Mouse (Mus musculus) embryo, embryonic 10.5 days (tissue): ENCODE measurements at regions not wholly inside any gene's neighbourhood (a gene's known extent, or its start where the extent isn't known, plus 50 kb on each side); places are given as distances from the start of the nearest gene placed in this dataset.

Experiments used
- DNase-seq: peaks from one replicate; pipeline ENCODE4 v3.0.0-alpha.2; 2015; ENCODE audit warnings: low spot score

DNA sequence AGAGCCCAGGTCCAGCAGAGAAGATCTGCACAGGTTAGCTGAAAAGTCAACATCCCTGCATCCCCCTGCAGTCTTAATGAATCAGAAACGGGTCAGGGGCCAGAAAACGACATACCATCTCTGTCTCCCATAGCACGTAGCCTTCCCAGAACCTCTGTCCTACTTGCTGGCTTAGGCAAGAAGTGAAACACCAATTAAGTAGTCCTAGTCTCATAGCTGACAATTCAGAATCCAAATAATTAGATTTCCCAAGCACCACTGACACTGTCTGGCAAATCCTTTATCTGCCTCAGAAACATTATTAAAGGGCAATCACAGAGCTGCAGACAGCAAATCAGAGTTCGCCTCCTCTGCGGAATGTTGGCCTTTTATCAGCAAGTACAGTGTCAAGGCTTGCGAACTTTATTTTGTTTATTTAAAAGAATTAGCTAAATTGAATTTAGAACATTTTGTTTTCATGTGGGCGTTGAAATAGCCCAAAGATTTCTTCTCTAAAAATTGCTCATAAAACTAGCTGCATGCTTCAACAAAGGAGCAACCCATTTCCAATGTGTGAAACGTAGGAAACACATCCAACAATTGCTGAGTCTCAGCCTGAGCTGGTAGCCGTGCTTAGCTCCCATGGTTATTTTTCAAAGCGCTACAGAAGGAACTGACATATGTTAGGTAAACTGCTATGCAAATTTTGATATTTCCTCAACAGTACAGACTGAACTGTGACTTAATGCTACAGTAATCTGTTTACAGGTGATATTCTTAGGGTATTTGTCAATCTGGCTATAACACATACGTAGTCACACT is 411.2 kb downstream of the Ipo11 start:
- DNase-seq, result no peak

DNA sequence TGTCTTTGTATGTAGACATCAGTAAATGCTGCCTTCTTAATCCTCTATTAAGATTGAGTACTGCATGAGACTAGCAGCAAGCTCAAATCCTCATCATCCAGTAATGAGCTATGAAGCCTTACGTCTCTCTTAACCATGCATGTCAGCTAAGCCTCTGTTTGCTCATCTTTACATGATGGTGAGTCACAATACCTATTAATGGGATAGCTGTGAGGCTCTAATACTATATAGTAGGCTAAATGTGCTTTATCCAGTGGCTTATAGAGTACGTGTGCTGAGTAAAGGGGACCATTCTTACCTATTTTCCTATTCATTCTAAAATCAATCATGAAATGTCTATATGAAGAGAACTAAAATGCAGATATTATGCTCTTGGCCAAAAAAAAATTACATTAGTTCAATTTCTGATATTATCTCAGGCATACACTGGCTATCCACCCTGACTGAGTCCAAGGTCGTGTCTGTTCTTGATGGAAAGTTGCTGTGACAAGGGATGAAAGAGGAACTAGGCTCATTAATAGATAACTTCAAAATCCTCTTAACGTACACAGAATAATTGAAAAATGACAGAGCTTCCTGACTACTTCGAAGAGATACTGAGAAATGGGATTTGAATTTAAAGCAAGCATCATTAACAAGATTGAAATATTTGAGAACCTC is 422.1 kb downstream of the Ipo11 start:
- DNase-seq, result no peak

DNA sequence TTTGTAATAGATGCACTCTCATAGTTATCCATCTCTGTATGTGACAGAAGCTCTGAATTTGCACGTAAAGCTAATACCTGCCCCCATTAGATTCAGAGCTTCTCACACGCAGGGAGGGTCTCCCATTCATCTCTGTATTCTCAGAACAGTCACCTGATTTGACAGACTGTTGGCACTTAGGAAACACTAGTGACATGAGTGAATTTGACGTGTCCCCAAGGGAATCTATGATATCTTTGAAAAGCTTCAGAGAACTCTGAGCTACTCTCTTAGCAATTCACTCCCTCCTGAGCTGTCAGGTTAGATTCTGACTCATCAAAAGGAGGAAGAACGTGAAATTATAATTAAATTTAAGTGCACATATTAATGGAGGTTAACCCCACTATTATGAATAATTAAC is 423.1 kb downstream of the Ipo11 start:
- no peak for DNase-seq

DNA sequence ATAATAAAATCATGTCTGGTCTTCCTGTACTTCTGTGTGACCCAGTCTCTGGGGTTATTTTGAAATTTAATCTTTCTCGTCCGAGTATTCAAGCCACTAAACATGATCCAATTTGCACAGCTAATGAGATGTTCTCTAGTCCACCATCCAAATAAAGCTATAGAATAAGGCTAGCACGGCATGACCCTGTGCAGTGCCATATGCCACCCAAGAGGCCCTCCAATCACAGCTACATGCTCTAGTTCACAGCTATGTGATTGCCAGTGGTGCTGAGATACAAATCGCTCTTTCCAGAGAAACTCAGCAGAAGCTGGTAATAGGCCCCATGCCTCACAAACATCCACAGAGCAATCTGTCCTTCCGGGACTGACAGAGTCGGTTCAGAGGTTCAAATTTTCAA is 426.3 kb downstream of the Ipo11 start:
- no peak for DNase-seq

DNA sequence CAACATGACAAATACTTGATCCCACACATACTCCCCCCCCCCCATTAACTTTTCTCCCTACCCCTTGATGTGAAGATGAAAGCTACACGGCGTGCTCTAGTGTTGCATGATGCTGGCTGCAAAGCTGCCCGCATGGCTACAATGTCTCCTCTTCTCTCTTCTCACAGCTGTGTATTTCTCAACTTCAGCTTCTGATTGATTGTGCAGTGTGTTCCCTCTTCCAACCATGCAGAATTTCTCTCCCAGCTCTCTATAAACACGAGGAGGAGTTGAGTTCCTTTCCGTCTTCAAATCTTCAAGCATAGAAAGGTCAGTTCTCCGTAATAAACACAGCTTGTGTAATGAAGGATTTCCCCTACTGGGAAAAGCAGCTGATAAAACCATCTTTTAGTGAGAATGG is 435.5 kb downstream of the Ipo11 start:
- DNase-seq, result no peak

DNA sequence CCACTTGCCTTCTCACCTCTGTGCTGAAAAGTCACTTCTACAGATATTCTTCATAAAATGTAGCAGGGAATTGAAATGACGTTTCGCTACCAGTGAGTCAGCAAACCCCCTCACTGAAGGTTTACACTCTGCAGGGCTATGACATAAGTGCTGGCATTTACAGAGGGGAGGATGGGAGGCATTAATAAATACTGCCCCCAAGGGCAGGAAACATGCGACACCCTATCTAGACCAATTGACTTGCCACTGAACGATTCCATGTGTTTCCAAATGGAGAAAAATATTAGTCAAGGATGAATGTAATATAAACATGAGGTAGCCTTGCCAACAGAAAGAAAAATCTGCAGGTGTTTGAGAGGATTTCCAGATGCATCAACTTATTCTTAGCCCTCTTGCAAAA is 465.5 kb downstream of the Ipo11 start:
- DNase-seq, result no peak

DNA sequence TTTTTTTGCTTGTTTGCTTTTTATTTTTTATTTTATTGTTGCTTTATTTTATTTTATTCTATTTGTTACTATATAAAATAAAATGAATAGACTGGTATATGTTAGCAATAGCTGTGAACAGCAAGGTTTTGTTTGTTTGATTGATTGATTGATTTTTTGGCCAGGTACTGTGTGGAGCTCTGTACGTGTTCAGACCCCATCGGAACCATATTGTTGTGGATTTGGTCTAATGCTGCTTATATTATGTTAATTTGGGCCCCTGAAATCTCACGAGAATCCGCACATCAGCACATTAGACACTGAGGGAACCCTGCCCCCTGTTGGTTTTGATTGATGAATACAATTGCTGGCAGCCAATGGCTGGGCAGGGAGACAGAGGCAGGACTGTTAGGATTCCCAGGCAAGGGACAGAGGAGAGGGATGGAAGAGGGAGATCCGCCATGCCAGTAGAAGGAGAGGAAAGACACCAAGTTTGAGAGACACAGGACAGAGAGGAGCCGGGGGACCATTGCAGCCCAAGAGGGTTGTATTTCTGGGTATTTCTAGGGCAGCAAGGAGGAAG is 482.3 kb downstream of the Ipo11 start:
- peak; percentile 3 for DNase-seq

DNA sequence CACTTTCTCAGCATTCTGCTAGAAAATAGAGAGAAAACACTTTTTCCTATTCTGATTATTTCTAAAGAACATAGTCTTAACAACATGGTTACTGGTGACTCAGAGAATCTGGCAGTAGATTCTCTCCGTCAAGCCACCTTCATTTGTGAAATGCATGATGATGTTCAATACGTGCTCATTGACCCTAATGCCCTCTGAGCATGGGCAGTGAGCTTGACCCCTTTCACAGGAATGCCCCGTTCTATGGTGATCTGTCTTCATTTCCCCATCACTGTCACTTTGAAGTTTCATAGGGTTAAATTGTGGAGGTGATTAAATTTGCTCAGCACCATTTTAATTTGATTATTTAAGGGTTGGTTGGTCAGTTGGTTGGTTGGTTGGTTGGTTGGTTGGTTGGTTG is 504.6 kb downstream of the Ipo11 start:
- DNase-seq, result peak; percentile 4

DNA sequence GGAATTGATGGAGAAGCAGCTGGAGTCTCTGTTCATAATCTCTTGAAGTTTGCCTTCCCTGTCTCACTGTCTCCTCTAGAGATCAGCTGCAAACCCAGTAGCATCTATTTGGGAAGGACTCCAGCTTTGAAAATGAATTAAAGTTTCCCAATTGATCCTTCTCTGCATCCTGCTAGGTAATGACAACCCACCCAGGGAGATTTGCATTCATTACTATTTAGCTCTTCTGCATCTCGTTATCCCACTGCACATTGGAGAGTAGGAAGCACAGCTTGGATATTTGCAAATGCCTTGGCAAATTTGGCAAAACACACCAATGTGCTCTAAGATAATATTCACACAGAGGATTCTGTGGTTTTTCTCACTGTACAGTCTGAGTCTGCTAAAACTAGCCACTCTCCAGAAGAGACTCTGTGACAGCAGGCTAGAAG is 530.1 kb downstream of the Ipo11 start:
- DNase-seq, result no peak

DNA sequence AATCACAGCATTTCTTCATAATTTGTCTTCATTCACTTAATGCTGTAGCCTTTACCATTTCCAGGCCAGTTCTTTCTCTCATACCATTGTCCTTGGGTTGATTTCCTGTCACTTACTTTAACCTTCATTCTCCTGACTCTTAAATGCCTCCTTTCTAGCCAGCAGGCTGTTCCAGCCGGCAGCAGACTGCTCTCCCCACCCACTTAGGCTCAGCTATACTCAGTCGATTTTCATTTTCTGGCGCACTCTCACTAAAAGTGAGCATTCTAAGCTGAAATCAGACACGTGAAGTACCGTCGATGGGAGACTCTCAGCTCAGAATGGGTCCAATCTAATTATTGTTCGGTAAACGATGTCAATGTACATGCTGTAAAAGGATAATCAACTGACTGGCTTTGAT is 544.1 kb downstream of the Ipo11 start:
- DNase-seq, result no peak

DNA sequence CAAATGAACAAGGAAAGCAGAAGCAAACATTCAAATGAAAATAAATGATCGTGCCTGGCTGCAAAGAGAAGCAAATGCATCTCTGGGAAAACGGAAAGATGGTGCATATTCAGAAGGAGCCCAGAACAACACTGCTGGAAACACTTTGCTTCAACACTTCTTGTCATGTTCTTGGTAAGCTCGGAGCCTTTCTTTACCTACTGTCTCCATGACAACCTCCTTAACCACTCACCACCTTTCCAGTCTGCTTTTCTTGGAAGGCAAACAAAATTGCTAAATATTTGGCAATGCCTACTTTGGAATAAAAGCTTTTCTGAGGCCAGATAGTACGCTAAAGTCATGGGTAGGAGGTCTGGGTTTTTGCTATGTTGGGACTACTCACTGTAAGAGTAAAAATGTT is 548.1 kb downstream of the Ipo11 start:
- DNase-seq, result no peak

DNA sequence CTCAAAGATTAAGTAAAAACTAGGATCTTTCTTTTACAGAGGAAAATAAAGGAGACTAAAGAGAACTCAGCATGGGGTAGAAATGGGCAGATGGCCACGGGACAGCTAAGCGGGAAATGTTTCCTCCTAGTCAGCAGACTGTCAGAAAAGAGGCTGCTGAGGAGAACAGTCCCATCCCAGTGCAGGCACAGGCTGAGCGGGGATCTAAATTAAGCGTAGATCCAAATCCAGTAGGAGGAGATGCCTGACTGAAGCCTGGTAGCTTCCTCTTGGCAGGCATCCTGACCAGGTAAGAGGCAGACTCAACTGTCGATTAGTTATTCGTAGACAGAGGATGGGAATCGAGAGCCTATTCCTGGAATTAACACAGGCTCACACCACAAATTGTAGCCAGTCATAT is 569.2 kb downstream of the Ipo11 start:
- DNase-seq, result no peak

DNA sequence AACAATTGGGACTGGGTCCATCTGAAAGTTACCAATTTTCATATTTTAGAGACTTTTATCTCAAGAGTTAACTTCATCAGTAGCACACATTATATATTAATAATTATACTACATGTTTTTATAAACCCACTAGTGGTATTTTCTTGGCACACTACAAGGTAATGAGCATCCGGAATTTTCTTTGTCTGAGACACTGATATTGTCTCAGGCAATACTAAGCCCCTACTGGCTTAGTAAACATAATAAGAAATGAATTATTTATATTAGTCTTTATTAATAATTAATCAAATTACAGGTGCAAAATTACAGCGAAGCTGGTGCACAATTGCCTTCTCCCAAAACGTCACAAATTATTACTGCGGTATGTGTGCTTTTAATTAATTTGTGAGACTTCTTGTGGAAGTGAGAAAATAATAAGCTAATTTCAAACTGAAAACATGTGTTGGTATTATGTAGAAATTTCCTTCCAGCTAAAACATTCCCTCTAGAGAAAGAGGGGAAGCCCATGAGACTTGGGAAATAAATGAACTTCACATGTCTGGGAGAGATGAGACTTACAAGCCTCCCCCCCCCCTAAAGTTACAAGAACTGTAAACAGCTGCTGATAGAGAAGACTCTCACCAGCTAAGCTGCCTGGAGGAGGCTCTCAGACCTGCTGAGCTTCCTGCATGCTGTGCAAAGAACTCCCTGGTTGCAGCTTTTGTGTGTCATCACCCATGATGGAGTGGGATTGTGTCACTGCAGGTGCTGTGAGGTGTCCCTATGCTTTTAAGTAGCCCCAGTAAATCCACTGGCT is 583.9 kb downstream of the Ipo11 start:
- DNase-seq, result no peak

DNA sequence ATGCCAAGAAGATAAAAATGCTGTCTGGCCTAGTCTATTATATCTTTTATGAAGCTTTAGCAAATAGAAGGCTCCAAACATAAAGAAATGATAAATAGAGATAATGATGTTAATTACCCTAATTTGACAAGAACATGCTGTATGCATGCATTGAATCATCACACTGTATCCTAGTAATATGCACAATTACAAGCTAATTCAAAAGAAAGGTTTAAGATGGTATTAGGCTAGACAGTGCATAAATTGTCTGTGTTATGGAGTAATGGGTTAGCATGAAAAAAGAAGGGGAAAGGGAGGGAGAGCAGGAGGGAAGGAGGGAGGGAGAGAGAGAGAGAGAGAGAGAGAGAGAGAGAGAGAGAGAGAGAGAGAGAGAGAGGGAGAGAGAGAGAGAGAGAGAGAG is 604.7 kb downstream of the Ipo11 start:
- no peak for DNase-seq

DNA sequence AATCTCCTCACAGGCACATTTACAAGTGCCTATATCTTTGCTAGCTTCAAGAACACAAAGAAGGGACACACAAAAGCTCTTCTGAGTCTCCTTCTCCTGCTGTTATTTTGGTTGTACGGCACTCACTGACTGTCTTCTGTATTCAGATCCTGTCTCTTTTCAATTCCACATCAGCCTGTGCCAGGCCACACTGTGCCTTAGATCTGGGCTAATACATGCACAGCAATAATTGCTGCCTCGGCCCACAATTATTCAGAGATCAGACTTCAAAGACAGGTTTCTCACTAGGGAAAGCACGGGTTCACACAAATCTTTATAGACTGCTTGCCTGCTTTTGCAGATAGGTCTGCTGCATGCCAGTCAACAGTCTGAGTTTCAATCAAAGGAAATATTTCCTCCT is 617.8 kb downstream of the Ipo11 start:
- DNase-seq, result no peak

DNA sequence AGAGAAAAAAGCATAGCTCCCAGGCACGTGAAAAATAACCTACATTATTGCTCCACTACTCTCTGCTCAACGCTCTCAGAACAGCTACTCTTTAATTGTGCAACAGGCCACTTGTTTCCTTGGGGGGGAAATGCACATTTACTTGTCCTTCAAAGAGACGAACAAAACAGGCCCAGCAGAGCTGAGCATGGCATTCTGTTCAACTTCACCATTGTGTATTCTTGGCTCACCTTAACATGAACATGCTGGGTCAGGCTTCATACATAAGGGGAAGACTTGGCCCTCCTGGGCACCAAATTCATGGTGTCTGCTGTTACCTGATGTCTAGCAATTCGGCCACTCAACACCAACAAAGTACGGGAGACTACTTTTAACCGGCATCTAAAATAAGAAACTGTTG is 618.3 kb downstream of the Ipo11 start:
- DNase-seq, result no peak

DNA sequence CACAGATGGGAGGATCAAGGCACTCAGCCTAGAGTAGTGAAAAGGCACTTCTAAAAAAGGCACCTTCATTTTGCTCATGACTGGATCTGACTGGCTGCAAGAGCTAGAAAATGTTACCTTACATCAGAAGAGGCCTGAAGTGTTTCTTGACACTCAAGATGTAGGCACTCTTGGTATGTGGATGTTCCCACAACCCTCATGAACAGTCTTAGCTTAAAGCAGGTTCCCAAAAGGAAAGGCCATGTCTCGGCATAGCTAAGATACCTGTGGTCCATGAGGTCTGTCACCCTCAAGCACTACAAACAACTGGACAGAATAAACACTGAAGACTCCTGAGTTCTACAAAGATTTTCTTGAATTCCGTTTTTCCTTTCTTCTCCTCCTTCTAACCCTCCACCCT is 619.5 kb downstream of the Ipo11 start:
- no peak for DNase-seq

DNA sequence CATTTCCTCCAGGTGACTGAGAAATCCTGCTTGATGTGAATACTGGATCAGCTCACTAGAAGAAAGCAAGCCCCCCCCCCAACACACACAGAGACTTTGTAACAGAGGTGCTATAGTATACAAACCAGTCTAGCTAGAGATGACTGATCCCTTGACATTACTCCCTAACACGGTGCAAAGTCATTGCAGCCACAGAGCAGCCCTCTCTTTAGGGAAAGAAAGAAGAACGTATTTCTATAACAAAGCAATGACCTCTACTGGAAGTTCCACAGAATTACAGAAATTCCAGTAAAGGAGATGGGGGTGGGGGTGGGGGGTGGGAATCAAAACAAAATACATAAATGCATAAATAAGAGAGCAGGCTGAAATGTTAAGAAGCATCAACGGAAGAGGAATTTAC is 655.6 kb downstream of the Ipo11 start:
- no peak for DNase-seq

DNA sequence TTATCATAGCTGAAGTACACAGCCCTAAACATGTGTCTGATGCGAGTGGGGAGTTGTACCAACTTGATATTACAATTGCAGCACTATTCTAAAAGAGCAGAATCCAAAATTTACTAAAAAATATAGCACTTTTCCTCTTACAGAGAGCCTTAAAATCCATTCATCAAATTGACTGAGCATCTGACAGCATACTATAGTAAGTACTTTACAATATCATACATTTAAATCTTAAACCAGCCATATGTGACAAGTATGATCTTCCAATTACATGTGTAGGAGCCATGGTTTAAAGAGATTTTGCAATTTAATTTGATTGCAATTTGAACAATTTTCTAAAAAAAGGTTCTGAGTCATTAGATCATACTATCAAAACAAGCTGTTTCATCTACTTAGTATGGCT is 676.9 kb downstream of the Ipo11 start:
- DNase-seq, result no peak
